Mouse (Mus musculus): ENCODE results near the gene Gm1673.
A peak's percentile ranks its signal among the peaks of the same experiment; 100 is the strongest.
"Not testable (repeated sequence)": the region's sequence is repeated elsewhere in the genome, so short reads cannot be mapped to it uniquely, and the experiment has no call there.

Gm1673 gene

GRCm38 (mm10) chr5:33983309-33984121, at the start of gene Gm1673:
TSS of gene Gm1673 (plus strand) at chr5:33983433.
- no peak for DNase-seq (ENCODE audit: low read depth in 1 of 2, low spot score in 2 of 2)

GRCm38 (mm10) chr5:33934081-33934480, 49.2 kb upstream of the Gm1673 start:
- no peak for DNase-seq (ENCODE audit: low read depth in 1 of 2, low spot score in 2 of 2)

GRCm38 (mm10) chr5:33934877-33935276, 48.4 kb upstream of the Gm1673 start:
- no peak for DNase-seq (ENCODE audit: low read depth in 1 of 2, low spot score in 2 of 2)

GRCm38 (mm10) chr5:33935700-33936111, 47.5 kb upstream of the Gm1673 start:
- no peak for DNase-seq (ENCODE audit: low read depth in 1 of 2, low spot score in 2 of 2)

GRCm38 (mm10) chr5:33936120-33936707, 47.0 kb upstream of the Gm1673 start, which contains the start of gene Nelfa:
TSS of gene Nelfa (minus strand) at chr5:33936413.
- DNase-seq (ENCODE audit: low read depth in 1 of 2, low spot score in 2 of 2) = peak; percentile 96 to 97

GRCm38 (mm10) chr5:33937230-33937629, 46.0 kb upstream of the Gm1673 start:
- DNase-seq (ENCODE audit: low read depth in 1 of 2, low spot score in 2 of 2) = no peak

- peak; percentile 66 to 74 for DNase-seq (ENCODE audit: low read depth in 1 of 2, low spot score in 2 of 2)
Measured at GRCm38 (mm10) chr5:33938448-33938847, 44.8 kb upstream of the Gm1673 start.

- DNase-seq (ENCODE audit: low read depth in 1 of 2, low spot score in 2 of 2) = not testable (repeated sequence)
Measured at GRCm38 (mm10) chr5:33947035-33947434, 36.2 kb upstream of the Gm1673 start.

GRCm38 (mm10) chr5:33948314-33948713, 34.9 kb upstream of the Gm1673 start:
- no peak for DNase-seq (ENCODE audit: low read depth in 1 of 2, low spot score in 2 of 2)

GRCm38 (mm10) chr5:33953471-33954185, 29.6 kb upstream of the Gm1673 start:
- no peak for DNase-seq (ENCODE audit: low read depth in 1 of 2, low spot score in 2 of 2)

- peak; percentile 32 to 70 for DNase-seq (ENCODE audit: low read depth in 1 of 2, low spot score in 2 of 2)
Measured at GRCm38 (mm10) chr5:33954354-33954753, 28.9 kb upstream of the Gm1673 start.

GRCm38 (mm10) chr5:33955868-33956267, 27.4 kb upstream of the Gm1673 start:
- DNase-seq (ENCODE audit: low read depth in 1 of 2, low spot score in 2 of 2) = no peak

- no peak for DNase-seq (ENCODE audit: low read depth in 1 of 2, low spot score in 2 of 2)
Measured at GRCm38 (mm10) chr5:33959382-33959781, 23.9 kb upstream of the Gm1673 start.

GRCm38 (mm10) chr5:33974736-33975135, 8.5 kb upstream of the Gm1673 start:
- no peak for DNase-seq (ENCODE audit: low read depth in 1 of 2, low spot score in 2 of 2)

GRCm38 (mm10) chr5:33976267-33976666, 7.0 kb upstream of the Gm1673 start:
- DNase-seq (ENCODE audit: low read depth in 1 of 2, low spot score in 2 of 2) = no peak

GRCm38 (mm10) chr5:33982731-33983259, 438 bp upstream of the Gm1673 start:
- DNase-seq (ENCODE audit: low read depth in 1 of 2, low spot score in 2 of 2) = no peak

GRCm38 (mm10) chr5:33994671-33995625, 11.7 kb downstream of the Gm1673 start:
- peak in 1 of 2 experiments; percentile 46 for DNase-seq (ENCODE audit: low read depth in 1 of 2, low spot score in 2 of 2)

- peak; percentile 40 to 61 for DNase-seq (ENCODE audit: low read depth in 1 of 2, low spot score in 2 of 2)
Measured at GRCm38 (mm10) chr5:33995843-33996693, 12.8 kb downstream of the Gm1673 start, which contains the start of gene Nat8l. TSS of gene Nat8l (plus strand) at chr5:33995984.

GRCm38 (mm10) chr5:33996694-33997045, 13.4 kb downstream of the Gm1673 start:
- DNase-seq (ENCODE audit: low read depth in 1 of 2, low spot score in 2 of 2) = no peak

Measured in monocyte, adult 2 months (primary cell).